Mouse (Mus musculus) heart, postnatal 25 days (tissue): Measurements from ENCODE around the gene Ppox. TPM values are rescaled to one million over a fixed set of nuclear protein-coding genes. Genes with fewer than 3 reads are reported as not detected.
"Not testable (repeated sequence)": the region's sequence is repeated elsewhere in the genome, so short reads cannot be mapped to it uniquely, and the experiment has no call there.

Experiments
- DNase-seq: peaks from one replicate; pipeline ENCODE4 v3.0.0; 2022; ENCODE audit warnings: low spot score
- intact Hi-C: fragments of 180-260 bp; cut with DNase I; formaldehyde crosslinking; loops from one replicate; pipeline ENCODE4 v1.15.1; 2025
- total RNA-seq, 2 experiments: library from RNA; stranded (reverse); gene quantifications; 2 replicates each; pipeline ENCODE4 v1.2.3; 2021

The Ppox gene
- total RNA-seq, 2 experiments from 2014 or later: 13.4 to 13.7 TPM

- no peak for DNase-seq
- intact Hi-C loops: no loop called here
Measured at GRCm38 (mm10) chr1:171248386-171249226, 32.4 kb downstream of the Ppox start.

GRCm38 (mm10) chr1:171247916-171248315 lies 33.1 kb downstream of the Ppox start:
- intact Hi-C loops: loop anchor here (2.0 kb wide), 1 partner anchor 33 kb away; the partner anchor contains the start of gene Ppox
- no peak for DNase-seq

- DNase-seq: no peak
- intact Hi-C loops: loop anchor here (2.0 kb wide), 1 partner anchor 33 kb away; the partner anchor contains the start of gene Ppox
Measured at GRCm38 (mm10) chr1:171247453-171247841, 33.5 kb downstream of the Ppox start.

DNA sequence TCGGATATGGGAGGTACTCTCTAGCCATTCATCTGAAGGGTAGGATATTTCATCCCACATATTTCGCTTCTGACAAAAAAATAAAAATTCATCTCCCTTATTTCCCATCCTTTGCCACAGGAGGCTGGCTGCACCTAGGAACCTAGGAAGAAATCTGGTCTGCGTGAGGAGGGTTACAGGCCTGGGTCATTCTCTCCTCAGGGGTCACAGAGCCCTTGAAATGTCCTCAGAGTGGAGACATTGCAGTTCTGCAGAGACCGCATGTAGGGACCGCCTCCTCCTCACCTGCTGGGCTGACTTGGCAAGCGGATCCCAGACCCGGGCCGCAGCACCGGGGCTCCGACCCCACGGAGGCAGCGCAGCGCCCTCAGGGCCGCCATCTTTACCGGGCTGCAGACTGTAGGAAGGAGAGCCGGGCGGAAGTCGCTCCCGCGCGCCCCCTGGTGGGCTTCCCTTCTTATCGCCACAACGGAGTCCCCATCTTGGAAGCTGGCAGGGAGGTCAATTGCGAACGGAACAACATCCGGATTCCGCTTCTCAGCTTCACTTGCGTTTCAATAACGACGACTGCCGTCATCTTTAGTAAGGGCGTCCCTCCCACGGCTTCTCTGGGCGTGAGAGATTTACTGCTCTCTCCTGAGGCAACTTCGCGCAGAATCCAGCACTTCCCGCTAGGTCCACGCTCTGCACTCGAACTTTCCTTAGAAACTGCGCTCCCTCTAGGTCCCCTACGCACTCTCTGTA lies 34.1 kb downstream of the Ppox start:
- intact Hi-C loops: loop anchor here (2.0 kb wide), 1 partner anchor 34 kb away; the partner anchor contains the start of gene Ppox
- DNase-seq: peak; percentile 96

DNA sequence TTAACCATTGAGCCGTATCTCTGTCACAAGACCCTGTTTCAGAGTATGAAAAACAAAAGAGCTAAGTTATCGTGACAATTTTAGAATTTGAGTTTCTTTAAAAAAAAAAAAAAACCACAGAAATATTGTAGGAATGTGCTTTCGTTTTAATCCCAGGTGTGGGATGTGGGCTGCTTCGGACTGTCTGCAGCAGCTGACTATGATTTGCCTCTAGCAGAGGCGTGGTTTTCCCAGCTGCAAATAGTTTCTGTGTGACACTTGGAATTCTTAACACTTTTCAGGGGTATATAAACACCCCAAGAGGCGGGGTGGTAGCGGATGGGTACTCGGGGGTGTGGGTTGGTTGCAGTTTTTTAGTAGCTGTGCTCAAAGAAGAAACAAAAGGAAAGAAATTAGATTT lies 35.6 kb downstream of the Ppox start:
- intact Hi-C loops: no loop called here

DNA sequence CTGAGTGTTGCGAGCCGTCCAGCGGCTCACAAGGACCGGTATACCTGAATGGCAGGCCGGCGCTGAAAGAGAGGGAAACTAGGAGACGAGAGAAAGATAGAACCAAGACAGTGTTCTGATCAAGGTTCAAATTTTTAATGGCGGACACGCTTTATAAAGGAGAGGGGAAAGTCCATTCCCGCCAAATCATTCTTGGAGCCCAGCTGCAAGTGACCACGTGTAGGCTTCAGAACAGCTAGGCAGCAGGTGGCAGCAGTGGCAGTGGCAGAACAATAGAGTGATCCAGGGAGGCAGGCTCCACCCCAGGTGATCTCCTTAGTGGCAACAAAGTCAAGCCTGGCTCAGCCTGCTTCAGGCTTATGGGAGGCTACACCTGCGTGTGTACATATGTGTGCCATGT lies 39.0 kb downstream of the Ppox start:
- intact Hi-C loops, DNase-seq: not testable (repeated sequence)

More for the DNA sequence above, 35.6 kb downstream of the Ppox start:
- no peak for DNase-seq

DNA sequence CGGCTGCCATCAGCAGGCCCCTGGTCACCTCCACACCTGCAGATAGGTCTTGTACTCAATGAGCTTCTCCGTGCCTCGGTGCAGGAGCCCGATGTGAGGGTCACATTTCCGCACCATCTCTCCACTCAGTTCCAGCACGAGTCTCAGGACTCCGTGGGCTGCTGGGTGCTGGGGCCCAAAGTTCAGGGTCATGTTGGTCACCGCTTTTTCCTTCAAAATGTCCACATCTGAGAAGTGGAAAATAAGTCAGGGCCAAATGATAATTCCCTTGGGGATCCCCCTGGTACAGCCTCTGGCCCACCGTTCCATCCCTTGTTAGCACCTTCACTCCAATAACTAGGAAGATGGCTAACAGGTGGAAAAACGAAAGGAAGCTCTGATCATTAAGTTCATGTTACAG lies 40.1 kb downstream of the Ppox start:
- intact Hi-C loops: no loop called here
- no peak for DNase-seq

- intact Hi-C loops: no loop called here
- peak; percentile 46 for DNase-seq
Measured at GRCm38 (mm10) chr1:171239992-171240744, 40.8 kb downstream of the Ppox start.

DNA sequence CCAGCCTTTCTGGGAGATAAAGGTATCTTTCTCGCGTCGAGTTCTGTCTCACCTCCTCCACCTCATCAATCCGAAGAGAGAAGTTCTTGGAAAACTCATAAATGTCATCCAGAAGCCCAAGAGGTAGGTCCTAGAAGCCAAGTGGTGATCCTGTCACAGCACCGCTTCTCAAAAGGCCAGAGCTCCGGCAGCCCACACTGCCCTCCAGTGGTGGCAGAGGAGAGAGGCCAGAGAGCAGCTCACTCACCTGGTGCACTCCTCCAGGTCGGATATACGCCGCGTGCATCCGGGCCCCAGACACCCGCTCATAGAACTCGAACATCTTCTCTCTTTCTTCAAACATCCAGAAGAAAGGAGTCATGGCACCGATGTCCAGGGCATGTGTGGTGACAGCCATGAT lies 42.5 kb downstream of the Ppox start:
- DNase-seq: no peak
- intact Hi-C loops: no loop called here

GRCm38 (mm10) chr1:171237438-171237837 lies 43.5 kb downstream of the Ppox start:
- intact Hi-C loops: no loop called here
- DNase-seq: no peak

DNA sequence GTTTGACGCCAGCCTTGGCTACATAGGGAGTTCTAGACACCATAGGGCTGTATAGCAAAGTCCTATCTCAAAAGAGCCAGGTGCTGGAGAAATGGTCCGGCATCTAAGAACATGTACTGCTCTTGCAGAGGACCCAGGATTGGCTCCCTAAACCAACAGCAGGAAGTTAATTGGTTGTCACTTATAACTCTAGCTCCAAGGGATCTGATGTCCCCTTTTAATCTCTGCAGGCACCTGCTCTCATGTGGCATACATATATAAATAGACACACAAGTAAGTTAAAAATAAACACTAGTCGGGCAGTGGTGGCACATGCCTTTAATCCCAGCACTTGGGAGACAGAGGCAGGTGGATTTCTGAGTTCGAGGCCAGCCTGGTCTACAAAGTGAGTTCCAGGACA lies 45.2 kb downstream of the Ppox start:
- DNase-seq: no peak
- intact Hi-C loops: no loop called here

- intact Hi-C loops: no loop called here
Measured at GRCm38 (mm10) chr1:171234538-171234937, 46.4 kb downstream of the Ppox start.

GRCm38 (mm10) chr1:171234126-171234525 lies 46.9 kb downstream of the Ppox start, which contains the start of gene Fcer1g:
TSS of gene Fcer1g (minus strand) at chr1:171234365.
- DNase-seq: no peak
- intact Hi-C loops: no loop called here

More at GRCm38 (mm10) chr1:171234538-171234937, 46.4 kb downstream of the Ppox start:
- no peak for DNase-seq

- no peak for DNase-seq
- intact Hi-C loops: no loop called here
Measured at GRCm38 (mm10) chr1:171232800-171233730, 47.9 kb downstream of the Ppox start.

DNA sequence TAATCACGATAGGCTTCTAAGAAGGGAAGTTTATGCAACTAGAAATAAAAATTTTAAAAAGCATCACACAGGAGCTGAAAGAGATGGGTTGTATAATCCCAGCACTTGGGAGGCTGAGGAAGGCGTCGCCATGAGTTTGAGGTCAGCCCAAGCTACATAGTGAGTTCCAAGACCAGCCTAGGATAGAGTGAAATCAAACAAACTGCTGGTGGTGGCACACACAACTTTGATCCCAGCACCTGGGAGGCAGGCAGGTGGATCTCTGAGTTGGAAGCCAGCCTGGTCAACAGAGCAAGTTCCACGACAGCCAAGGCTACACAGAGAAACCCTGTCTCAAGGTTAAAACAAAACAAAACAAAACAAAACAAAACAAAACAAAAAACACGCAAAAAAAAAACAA lies 48.6 kb downstream of the Ppox start:
- no peak for DNase-seq
- intact Hi-C loops: no loop called here

DNA sequence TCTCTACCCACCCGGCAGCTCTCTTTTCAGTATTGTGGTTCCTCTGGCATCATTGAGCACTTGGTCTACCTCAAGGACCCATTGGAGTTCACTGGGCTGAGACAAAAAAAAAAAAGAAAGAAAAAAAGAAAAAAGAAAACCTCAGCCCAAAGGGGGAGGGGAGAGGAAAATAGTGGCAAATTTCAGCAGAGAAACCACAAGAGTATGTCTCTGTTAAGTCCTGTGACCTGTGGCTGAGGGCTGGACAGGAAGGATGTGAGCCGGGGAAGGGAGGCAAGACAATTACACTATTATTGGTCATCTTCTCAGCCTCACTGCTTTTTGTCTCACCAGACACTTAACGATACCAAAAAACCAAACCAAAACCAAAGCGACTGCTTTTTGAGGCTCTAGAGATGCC lies 49.1 kb downstream of the Ppox start:
- intact Hi-C loops: no loop called here
- no peak for DNase-seq

- no peak for DNase-seq
- intact Hi-C loops: no loop called here
Measured at GRCm38 (mm10) chr1:171230215-171230614, 50.8 kb downstream of the Ppox start.

DNA sequence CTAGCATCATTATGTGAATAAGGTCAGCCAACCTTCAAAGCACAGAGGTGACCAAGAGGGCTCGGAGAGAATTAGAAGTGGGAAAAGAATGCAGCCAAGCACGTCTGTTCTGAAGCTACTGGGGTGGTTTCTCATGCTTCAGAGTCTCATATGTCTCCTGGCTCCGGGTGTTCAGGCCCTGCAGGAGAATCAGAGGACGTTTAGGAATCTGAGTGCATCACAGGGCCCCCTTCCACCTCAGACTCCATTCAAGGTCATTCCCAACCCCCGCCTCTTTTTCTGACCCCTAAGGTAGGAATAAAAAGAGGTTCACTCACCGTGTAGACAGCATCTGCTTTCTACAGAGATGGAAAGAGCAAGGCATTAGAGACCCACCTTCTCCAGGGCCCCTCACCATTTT lies 51.2 kb downstream of the Ppox start:
- DNase-seq: no peak
- intact Hi-C loops: no loop called here

DNA sequence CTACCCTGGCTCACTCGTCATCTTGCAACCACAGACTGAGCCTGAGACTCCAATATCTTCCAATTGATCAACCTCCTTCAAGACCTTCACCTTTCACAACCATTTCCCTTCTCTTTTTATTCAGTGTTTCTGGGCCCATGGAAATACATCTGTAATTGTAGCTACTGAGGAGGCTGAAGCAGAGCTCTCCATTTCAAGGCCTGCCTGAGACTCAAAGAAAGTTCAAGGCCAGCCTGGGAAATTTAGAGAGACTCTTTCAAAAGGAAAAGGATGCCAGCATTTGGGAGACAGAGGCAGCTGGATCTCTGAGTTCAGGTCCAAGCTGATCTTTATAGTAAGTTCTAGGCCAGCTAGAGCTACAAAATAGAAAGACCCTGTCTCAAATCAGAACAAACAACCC lies 53.1 kb downstream of the Ppox start:
- intact Hi-C loops: loop anchor here (2.0 kb wide), 1 partner anchor 29 kb away; no protein-coding TSS in a partner anchor
- DNase-seq: no peak
